Mouse (Mus musculus) mouse trophoblast stem cell (cell line): ENCODE measurements around the gene Ripor3.

ENCODE experiments used
- in situ Hi-C, 2 experiments: fragments of 300-500 bp; cut with MseI, MboI; formaldehyde crosslinking; loops; 2 replicates in 1 of 2; 3 replicates in 1 of 2; pipeline ENCODE4 v1.15.1; 2025

Gene Ripor3

GRCm38 (mm10) chr2:167989310-167989709 is 21.1 kb downstream of the Ripor3 start:
- in situ Hi-C loops: no loop called here

- in situ Hi-C loops: no loop called here
Observed at GRCm38 (mm10) chr2:167987640-167988039, 22.8 kb downstream of the Ripor3 start.

GRCm38 (mm10) chr2:167986762-167987161 is 23.7 kb downstream of the Ripor3 start:
- in situ Hi-C loops: no loop called here

- in situ Hi-C loops: no loop called here
Observed at GRCm38 (mm10) chr2:167984946-167985345, 25.5 kb downstream of the Ripor3 start.

- in situ Hi-C loops: no loop called here
Observed at GRCm38 (mm10) chr2:167984371-167984770, 26.0 kb downstream of the Ripor3 start.

GRCm38 (mm10) chr2:167982646-167983045 is 27.8 kb downstream of the Ripor3 start:
- in situ Hi-C loops: no loop called here

GRCm38 (mm10) chr2:167980391-167980790 is 30.0 kb downstream of the Ripor3 start:
- in situ Hi-C loops: no loop called here

- in situ Hi-C loops: no loop called here
Observed at GRCm38 (mm10) chr2:167978271-167978670, 32.1 kb downstream of the Ripor3 start.

GRCm38 (mm10) chr2:167975746-167976145 is 34.7 kb downstream of the Ripor3 start:
- in situ Hi-C loops: no loop called here

GRCm38 (mm10) chr2:167972809-167973208 is 37.6 kb downstream of the Ripor3 start:
- in situ Hi-C loops: no loop called here

GRCm38 (mm10) chr2:167972146-167972545 is 38.3 kb downstream of the Ripor3 start:
- in situ Hi-C loops: no loop called here

GRCm38 (mm10) chr2:167969851-167970541 is 40.4 kb downstream of the Ripor3 start:
- in situ Hi-C loops: no loop called here

- in situ Hi-C loops: no loop called here
Observed at GRCm38 (mm10) chr2:167968504-167968903, 41.9 kb downstream of the Ripor3 start.

GRCm38 (mm10) chr2:167965911-167966310 is 44.5 kb downstream of the Ripor3 start:
- in situ Hi-C loops: no loop called here

- in situ Hi-C loops: no loop called here
Observed at GRCm38 (mm10) chr2:167964320-167964719, 46.1 kb downstream of the Ripor3 start.

- in situ Hi-C loops: no loop called here
Observed at GRCm38 (mm10) chr2:167963778-167964300, 46.6 kb downstream of the Ripor3 start.

GRCm38 (mm10) chr2:167963176-167963575 is 47.2 kb downstream of the Ripor3 start:
- in situ Hi-C loops: no loop called here

- in situ Hi-C loops: no loop called here
Observed at GRCm38 (mm10) chr2:167962347-167962746, 48.1 kb downstream of the Ripor3 start.

GRCm38 (mm10) chr2:167960584-167960983 is 49.8 kb downstream of the Ripor3 start:
- in situ Hi-C loops: no loop called here

- in situ Hi-C loops: no loop called here
Observed at GRCm38 (mm10) chr2:167959996-167960395, 50.4 kb downstream of the Ripor3 start.

- in situ Hi-C loops: no loop called here
Observed at GRCm38 (mm10) chr2:167959384-167959911, 51.0 kb downstream of the Ripor3 start.

GRCm38 (mm10) chr2:167958843-167959242 is 51.6 kb downstream of the Ripor3 start:
- in situ Hi-C loops: no loop called here

- in situ Hi-C loops: no loop called here
Observed at GRCm38 (mm10) chr2:167958082-167958788, 52.2 kb downstream of the Ripor3 start.
